Mouse (Mus musculus) cerebellum, postnatal 10 days (tissue): ENCODE data around the gene Ctbp1.
A peak's percentile ranks its signal among the peaks of the same experiment; 100 is the strongest.

ENCODE experiments used
- DNase-seq, 2 experiments: peaks; one replicate each; pipeline ENCODE4 v3.0.0; 2021; ENCODE audit warnings: mixed read lengths in 2 of 2

The Ctbp1 gene

DNA sequence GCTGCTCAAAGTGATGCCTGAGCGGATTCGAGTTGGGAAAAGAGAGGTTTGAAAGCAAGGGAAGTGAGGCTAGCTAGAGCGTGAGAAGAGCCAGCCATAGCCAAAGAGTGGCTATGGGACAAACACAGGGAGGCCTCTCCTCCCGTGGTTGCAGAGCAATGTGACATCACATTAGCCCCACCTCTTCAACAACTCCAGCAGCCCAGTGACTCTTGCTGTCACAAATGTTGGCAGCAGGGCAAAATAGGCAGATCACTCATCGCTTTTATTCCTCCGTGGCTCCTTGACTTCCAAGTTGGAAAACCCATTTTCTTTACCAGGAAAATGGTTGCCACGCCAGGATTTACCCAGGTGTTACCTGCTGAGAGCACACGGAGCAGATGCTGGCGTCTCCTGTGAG, 67.7 kb downstream of the Ctbp1 start:
- no peak for DNase-seq

DNA sequence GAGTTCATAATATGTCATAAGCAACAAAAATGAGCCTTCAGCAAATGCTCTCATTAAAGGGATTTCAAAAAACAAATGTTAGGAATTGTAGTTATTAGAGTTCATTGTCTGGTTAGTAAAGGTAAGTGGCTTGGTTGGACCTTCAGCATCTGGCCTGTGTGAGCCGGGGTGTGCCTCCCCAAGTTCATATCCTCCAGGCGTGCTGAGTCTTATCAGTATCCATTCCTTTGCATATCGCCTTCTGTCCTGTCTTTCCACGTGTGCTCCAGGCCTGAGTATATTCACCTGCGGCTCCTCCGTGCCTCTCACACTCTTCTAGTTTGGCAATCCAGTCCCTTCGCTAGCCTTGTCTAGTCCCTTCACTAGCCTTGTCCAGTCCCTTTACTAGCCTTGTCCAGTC, 68.5 kb downstream of the Ctbp1 start:
- no peak for DNase-seq

DNA sequence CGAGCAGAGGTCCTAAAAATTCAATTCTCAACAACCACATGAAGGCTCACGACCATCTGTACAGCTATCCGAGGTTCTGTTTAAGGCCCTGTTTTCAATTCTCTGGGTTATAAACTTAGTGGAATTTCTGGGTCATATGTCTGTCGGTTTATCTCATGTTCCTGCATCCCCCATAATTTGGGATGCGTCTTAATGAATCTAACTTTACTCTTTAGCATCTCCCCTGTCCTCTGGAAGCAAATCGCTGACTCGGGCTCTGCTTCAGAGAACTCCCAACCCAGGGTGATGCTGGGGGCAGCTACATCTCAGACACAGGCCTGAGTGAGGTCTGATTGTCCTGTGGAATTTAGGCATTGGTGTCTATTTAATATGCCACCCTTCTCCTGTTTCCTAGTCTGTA, 70.5 kb downstream of the Ctbp1 start:
- no peak for DNase-seq

DNA sequence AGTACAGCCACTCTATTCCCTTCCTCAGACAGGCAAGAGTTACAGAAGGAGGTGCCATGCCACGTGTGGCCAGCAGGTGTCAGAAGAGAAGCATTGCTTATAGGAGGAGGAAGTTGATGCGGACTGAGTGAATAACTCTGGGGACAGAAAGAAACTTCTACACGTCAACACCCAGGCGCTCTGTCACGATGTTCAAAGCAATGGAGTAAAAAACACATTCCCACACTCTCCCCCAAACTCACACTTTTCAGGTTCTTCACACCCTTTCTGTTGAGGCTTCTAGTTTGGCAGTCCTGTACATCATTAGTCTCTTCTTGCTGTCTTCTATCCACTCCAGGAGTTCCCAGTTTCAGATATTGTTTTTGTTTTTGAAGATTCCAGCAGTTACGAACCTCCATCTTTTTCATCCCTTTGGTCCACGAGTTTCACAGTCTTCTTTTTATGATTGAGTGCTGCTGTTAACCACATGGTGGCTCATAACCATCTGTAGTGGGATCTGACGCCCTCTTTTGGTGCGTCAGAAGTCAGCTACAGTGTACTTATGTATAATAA, 71.0 kb downstream of the Ctbp1 start:
- peak; percentile 92 to 94 for DNase-seq

DNA sequence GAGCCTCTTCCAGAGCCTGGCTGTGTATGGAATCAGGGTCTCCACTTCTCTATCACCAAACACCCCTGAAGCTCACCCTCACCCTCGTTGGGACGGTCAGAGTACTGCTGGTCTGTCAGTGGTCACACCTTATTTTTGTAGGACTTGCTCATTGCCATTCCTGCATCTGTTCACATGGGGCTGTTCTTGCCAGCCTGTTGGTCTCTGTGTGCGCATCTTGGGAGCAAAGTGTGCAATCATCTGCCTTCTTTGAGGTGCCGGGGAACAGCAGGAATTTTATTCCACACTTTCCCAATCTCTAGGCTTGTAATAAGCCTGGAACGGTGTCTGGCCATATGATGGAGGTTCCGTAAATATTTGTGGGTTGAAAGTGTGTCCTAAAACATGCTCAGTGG, 71.6 kb downstream of the Ctbp1 start:
- no peak for DNase-seq

DNA sequence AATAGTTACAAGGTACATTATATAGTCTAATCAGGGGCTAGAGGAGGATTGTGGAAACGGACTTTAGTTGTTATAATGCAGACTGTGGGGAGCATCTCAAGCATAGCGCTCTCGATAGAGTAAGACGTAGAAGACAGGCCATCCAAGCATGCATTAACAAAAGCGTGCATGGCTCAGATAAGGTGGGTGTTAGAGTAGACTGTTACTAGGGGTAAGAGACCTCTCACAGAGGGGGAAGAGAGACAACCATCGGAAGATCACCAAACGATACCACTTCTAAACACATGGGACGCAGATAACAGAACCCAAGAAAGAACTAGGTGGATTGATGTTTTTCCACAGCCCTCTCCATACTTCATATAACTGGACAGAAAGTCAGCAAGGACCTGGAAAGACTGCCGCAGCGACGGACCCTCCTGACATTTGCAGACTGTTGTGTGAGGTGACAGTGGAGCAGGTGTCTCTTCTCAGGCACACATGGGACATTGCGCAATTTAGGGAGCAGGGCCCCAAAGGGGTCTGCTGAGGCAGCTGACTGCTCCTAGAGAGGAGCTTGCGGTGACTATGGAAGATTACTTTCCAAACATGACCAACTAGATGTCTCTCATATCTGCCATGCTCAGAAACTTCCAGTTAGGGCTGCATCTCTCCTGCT, 72.2 kb downstream of the Ctbp1 start:
- DNase-seq: no peak

DNA sequence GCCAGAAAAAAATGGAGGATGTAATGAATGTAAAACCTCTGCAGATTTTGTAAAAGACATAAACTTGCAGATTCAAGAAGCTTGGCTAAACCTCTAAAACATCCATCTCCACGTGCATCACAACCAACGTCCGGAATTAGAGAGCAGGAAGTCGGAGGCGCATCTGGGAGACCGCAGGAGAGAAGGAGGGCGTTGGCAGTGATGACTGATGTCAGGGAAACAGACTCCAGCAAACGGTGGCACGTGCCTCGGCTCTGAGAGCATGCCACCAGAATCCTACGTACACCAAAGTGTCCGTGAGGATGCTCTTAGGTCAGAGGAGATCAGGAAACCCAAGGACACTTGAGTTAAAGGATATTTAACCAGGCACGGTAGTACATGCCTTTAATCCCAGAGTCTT, 73.1 kb downstream of the Ctbp1 start:
- DNase-seq: no peak

DNA sequence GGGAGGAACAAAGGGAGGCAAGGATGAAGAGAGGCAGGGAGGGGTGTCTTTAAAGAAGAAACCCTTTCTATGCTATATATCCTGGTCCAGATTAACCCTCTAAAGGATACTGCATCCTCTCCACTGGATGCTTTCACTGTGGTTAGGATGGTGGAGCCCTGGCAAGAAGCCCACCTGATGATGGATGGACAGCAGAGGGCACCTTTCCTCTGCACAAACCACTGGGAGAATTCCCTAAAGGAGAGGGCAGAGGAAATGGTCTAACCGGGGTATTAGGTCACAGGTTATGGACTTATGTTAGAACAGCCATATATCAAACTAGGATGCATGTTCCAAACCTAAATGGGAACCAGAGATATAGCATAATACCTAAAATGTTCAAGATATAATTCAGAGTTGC, 74.7 kb downstream of the Ctbp1 start:
- DNase-seq: peak; percentile 36 to 42
